Mouse (Mus musculus): ENCODE measurements around the gene Pla2g2e. TPM values are rescaled to one million over a fixed set of nuclear protein-coding genes. Genes with fewer than 3 reads are reported as not detected.

The Pla2g2e gene
- not detected in 2 replicates for polyA plus RNA-seq (2014; fragmentation: Nextera tagmentation; extraction: Ambion mirVana)

GRCm38 (mm10) chr4:138877731-138878130 lies at the start of gene Pla2g2e:
Gene Pla2g2e (plus strand): TSS chr4:138877942.
- 72% methylated on average over 4 of the region's 4 CpGs for WGBS
- no peak for ATAC-seq (replicated peaks; ENCODE audit: low FRiP score)
- no peak within 1 kb of the TSS for H3K27ac ChIP-seq (ENCODE audit: low read depth, low read length)
- H3K9ac ChIP-seq (ENCODE audit: low read depth, low read length): no peak within 1 kb of the TSS
- no peak within 1 kb of the TSS for H3K4me2 ChIP-seq
- DNase-seq (ENCODE audit: low spot score): no peak
- H3K9me3 ChIP-seq (ENCODE audit: control insufficient read depth, low read length): no peaks in the 10 kb centered on the region
- H3K27me3 ChIP-seq (replicated peaks; ENCODE audit: control insufficient read depth, insufficient read depth, low read length): peaks cover 13% of the 10 kb centered on the region
- H3K4me3 ChIP-seq (ENCODE audit: low read depth, low read length): no peak within 1 kb of the TSS
- no peaks in the 10 kb centered on the region for H3K36me3 ChIP-seq (ENCODE audit: control insufficient read depth, insufficient read depth, low read length)
- H3K4me1 ChIP-seq (replicated peaks; ENCODE audit: control insufficient read depth, insufficient read depth, low read length): no peaks in the 10 kb centered on the region

GRCm38 (mm10) chr4:138839806-138840205 lies 37.9 kb upstream of the Pla2g2e start:
- 86% methylated on average over 6 of the region's 6 CpGs for WGBS
- Histone ChIP-seq H3K27me3 (replicated peaks; ENCODE audit: control insufficient read depth, insufficient read depth, low read length) (0 out of 2 replicates have a peak, but pooled peaks cover 4% of the 10 kb centered on the region), H3K4me2 (no peak overlapping the region), H3K4me1 (replicated peaks; ENCODE audit: control insufficient read depth, insufficient read depth, low read length) (no peaks in the 10 kb centered on the region), H3K4me3 (ENCODE audit: low read depth, low read length) (no peak overlapping the region), H3K9ac (ENCODE audit: low read depth, low read length) (no peak overlapping the region), H3K9me3 (ENCODE audit: control insufficient read depth, low read length) (no peaks in the 10 kb centered on the region), H3K36me3 (ENCODE audit: control insufficient read depth, insufficient read depth, low read length) (no peaks in the 10 kb centered on the region), H3K27ac (ENCODE audit: low read depth, low read length) (no peak overlapping the region)
- DNase-seq (ENCODE audit: low spot score) (no peak), ATAC-seq (replicated peaks; ENCODE audit: low FRiP score) (no peak)

GRCm38 (mm10) chr4:138840726-138841125 lies 37.0 kb upstream of the Pla2g2e start:
- WGBS: 78% methylated on average over 8 of the region's 8 CpGs

GRCm38 (mm10) chr4:138841386-138841785 lies 36.4 kb upstream of the Pla2g2e start:
- no peak for DNase-seq (ENCODE audit: low spot score)
- Histone ChIP-seq H3K9ac (ENCODE audit: low read depth, low read length) (no peak overlapping the region), H3K4me2 (no peak overlapping the region), H3K27ac (ENCODE audit: low read depth, low read length) (no peak overlapping the region), H3K36me3 (ENCODE audit: control insufficient read depth, insufficient read depth, low read length) (no peaks in the 10 kb centered on the region), H3K27me3 (replicated peaks; ENCODE audit: control insufficient read depth, insufficient read depth, low read length) (0 out of 2 replicates have a peak, but pooled peaks cover 3% of the 10 kb centered on the region), H3K4me1 (replicated peaks; ENCODE audit: control insufficient read depth, insufficient read depth, low read length) (no peaks in the 10 kb centered on the region), H3K4me3 (ENCODE audit: low read depth, low read length) (no peak overlapping the region), H3K9me3 (ENCODE audit: control insufficient read depth, low read length) (0 out of 2 replicates have a peak, but pooled peaks cover 4% of the 10 kb centered on the region)
- no peak for ATAC-seq (replicated peaks; ENCODE audit: low FRiP score)
- WGBS: 89% methylated on average over 7 of the region's 7 CpGs

More at GRCm38 (mm10) chr4:138840726-138841125, 37.0 kb upstream of the Pla2g2e start:
- Histone ChIP-seq H3K4me3 (ENCODE audit: low read depth, low read length) (no peak overlapping the region), H3K4me2 (no peak overlapping the region), H3K9ac (ENCODE audit: low read depth, low read length) (no peak overlapping the region), H3K4me1 (replicated peaks; ENCODE audit: control insufficient read depth, insufficient read depth, low read length) (no peaks in the 10 kb centered on the region), H3K9me3 (ENCODE audit: control insufficient read depth, low read length) (0 out of 2 replicates have a peak, but pooled peaks cover 4% of the 10 kb centered on the region), H3K27me3 (replicated peaks; ENCODE audit: control insufficient read depth, insufficient read depth, low read length) (0 out of 2 replicates have a peak, but pooled peaks cover 4% of the 10 kb centered on the region), H3K27ac (ENCODE audit: low read depth, low read length) (no peak overlapping the region), H3K36me3 (ENCODE audit: control insufficient read depth, insufficient read depth, low read length) (no peaks in the 10 kb centered on the region)
- DNase-seq (ENCODE audit: low spot score) (no peak), ATAC-seq (replicated peaks; ENCODE audit: low FRiP score) (no peak)

GRCm38 (mm10) chr4:138851463-138851862 lies 26.3 kb upstream of the Pla2g2e start:
- ATAC-seq (replicated peaks; ENCODE audit: low FRiP score) (no peak), DNase-seq (ENCODE audit: low spot score) (peak; percentile 62)
- no peaks in the 10 kb centered on the region for H3K36me3 ChIP-seq (ENCODE audit: control insufficient read depth, insufficient read depth, low read length)
- no peak overlapping the region for H3K9ac ChIP-seq (ENCODE audit: low read depth, low read length)
- H3K27ac ChIP-seq (ENCODE audit: low read depth, low read length): no peak overlapping the region
- H3K9me3 ChIP-seq (ENCODE audit: control insufficient read depth, low read length): no peaks in the 10 kb centered on the region
- H3K27me3 ChIP-seq (replicated peaks; ENCODE audit: control insufficient read depth, insufficient read depth, low read length): no peaks in the 10 kb centered on the region
- WGBS: 5% methylated on average over 4 of the region's 4 CpGs
- no peak overlapping the region for H3K4me2 ChIP-seq
- H3K4me1 ChIP-seq (replicated peaks; ENCODE audit: control insufficient read depth, insufficient read depth, low read length): no peaks in the 10 kb centered on the region
- H3K4me3 ChIP-seq (ENCODE audit: low read depth, low read length): no peak overlapping the region

GRCm38 (mm10) chr4:138852961-138853360 lies 24.8 kb upstream of the Pla2g2e start:
- no peaks in the 10 kb centered on the region; the same call in 1 of the 2 replicates for H3K27me3 ChIP-seq (replicated peaks; ENCODE audit: control insufficient read depth, insufficient read depth, low read length)
- H3K4me2 ChIP-seq: no peak overlapping the region
- H3K4me1 ChIP-seq (replicated peaks; ENCODE audit: control insufficient read depth, insufficient read depth, low read length): no peaks in the 10 kb centered on the region
- H3K36me3 ChIP-seq (ENCODE audit: control insufficient read depth, insufficient read depth, low read length): no peaks in the 10 kb centered on the region
- no peak overlapping the region for H3K4me3 ChIP-seq (ENCODE audit: low read depth, low read length)
- no peak for ATAC-seq (replicated peaks; ENCODE audit: low FRiP score)
- H3K27ac ChIP-seq (ENCODE audit: low read depth, low read length): no peak overlapping the region
- WGBS: 67% methylated on average over 6 of the region's 6 CpGs
- no peaks in the 10 kb centered on the region for H3K9me3 ChIP-seq (ENCODE audit: control insufficient read depth, low read length)
- no peak for DNase-seq (ENCODE audit: low spot score)
- no peak overlapping the region for H3K9ac ChIP-seq (ENCODE audit: low read depth, low read length)

GRCm38 (mm10) chr4:138855092-138855632 lies 22.6 kb upstream of the Pla2g2e start:
- no peak overlapping the region for H3K4me2 ChIP-seq
- DNase-seq (ENCODE audit: low spot score) (no peak), ATAC-seq (replicated peaks; ENCODE audit: low FRiP score) (no peak)
- no peak overlapping the region for H3K9ac ChIP-seq (ENCODE audit: low read depth, low read length)
- H3K4me1 ChIP-seq (replicated peaks; ENCODE audit: control insufficient read depth, insufficient read depth, low read length): no peaks in the 10 kb centered on the region
- no peaks in the 10 kb centered on the region for H3K9me3 ChIP-seq (ENCODE audit: control insufficient read depth, low read length)
- no peaks in the 10 kb centered on the region for H3K36me3 ChIP-seq (ENCODE audit: control insufficient read depth, insufficient read depth, low read length)
- H3K27me3 ChIP-seq (replicated peaks; ENCODE audit: control insufficient read depth, insufficient read depth, low read length): no peaks in the 10 kb centered on the region; the same call in 1 of the 2 replicates
- 79% methylated on average over 9 of the region's 9 CpGs for WGBS
- H3K4me3 ChIP-seq (ENCODE audit: low read depth, low read length): no peak overlapping the region
- H3K27ac ChIP-seq (ENCODE audit: low read depth, low read length): no peak overlapping the region

- Histone ChIP-seq H3K27me3 (replicated peaks; ENCODE audit: control insufficient read depth, insufficient read depth, low read length) (no peaks in the 10 kb centered on the region; the same call in 1 of the 2 replicates), H3K27ac (ENCODE audit: low read depth, low read length) (no peak overlapping the region), H3K4me1 (replicated peaks; ENCODE audit: control insufficient read depth, insufficient read depth, low read length) (no peaks in the 10 kb centered on the region), H3K4me3 (ENCODE audit: low read depth, low read length) (no peak overlapping the region), H3K9me3 (ENCODE audit: control insufficient read depth, low read length) (no peaks in the 10 kb centered on the region), H3K36me3 (ENCODE audit: control insufficient read depth, insufficient read depth, low read length) (no peaks in the 10 kb centered on the region), H3K9ac (ENCODE audit: low read depth, low read length) (no peak overlapping the region), H3K4me2 (no peak overlapping the region)
- ATAC-seq (replicated peaks; ENCODE audit: low FRiP score): no peak
- WGBS: 28% methylated on average over 7 of the region's 7 CpGs
- no peak for DNase-seq (ENCODE audit: low spot score)
Measured at GRCm38 (mm10) chr4:138856491-138856890, 21.3 kb upstream of the Pla2g2e start.

- ATAC-seq (replicated peaks; ENCODE audit: low FRiP score): no peak
- DNase-seq (ENCODE audit: low spot score): no peak
- no peak overlapping the region for H3K9ac ChIP-seq (ENCODE audit: low read depth, low read length)
- no peak overlapping the region for H3K4me3 ChIP-seq (ENCODE audit: low read depth, low read length)
- no peak overlapping the region for H3K27ac ChIP-seq (ENCODE audit: low read depth, low read length)
- no peaks in the 10 kb centered on the region for H3K4me1 ChIP-seq (replicated peaks; ENCODE audit: control insufficient read depth, insufficient read depth, low read length)
- H3K27me3 ChIP-seq (replicated peaks; ENCODE audit: control insufficient read depth, insufficient read depth, low read length): no peaks in the 10 kb centered on the region; the same call in 1 of the 2 replicates
- WGBS: 45% methylated on average over 10 of the region's 10 CpGs
- H3K36me3 ChIP-seq (ENCODE audit: control insufficient read depth, insufficient read depth, low read length): no peaks in the 10 kb centered on the region
- no peak overlapping the region for H3K4me2 ChIP-seq
- no peaks in the 10 kb centered on the region for H3K9me3 ChIP-seq (ENCODE audit: control insufficient read depth, low read length)
Measured at GRCm38 (mm10) chr4:138857576-138857975, 20.2 kb upstream of the Pla2g2e start.

Measured in liver, embryonic 11.5 days (tissue).